Mouse (Mus musculus) forebrain, embryonic 12.5 days (tissue): ENCODE data around the gene Ccdc122. TPM values are rescaled to one million over a fixed set of nuclear protein-coding genes. Genes with fewer than 3 reads are reported as not detected.

Experiments used
- ATAC-seq: fragments of 200-750 bp; cut with Nextera tagmentation; 2 replicates; pipeline ENCODE4 v1.8.0; 2017; ENCODE audit warnings: moderate TSS enrichment; ENCODE audit not compliant: low FRiP score
- H3K27ac ChIP-seq: fragments of 300-500 bp; sonication (generic); 2 replicates; pipeline ENCODE4 v1.5.1; 2016; ENCODE audit warnings: mild to moderate bottlenecking
- H3K27me3 ChIP-seq: fragments of 300-500 bp; sonication (generic); 2 replicates; pipeline ENCODE4 v1.6.1; 2016; ENCODE audit warnings: mild to moderate bottlenecking
- H3K36me3 ChIP-seq: fragments of 300-500 bp; sonication (generic); replicated peaks from 2 replicates; pipeline ENCODE4 v1.6.1; 2016; ENCODE audit warnings: mild to moderate bottlenecking
- H3K4me1 ChIP-seq: fragments of 300-500 bp; sonication (generic); 2 replicates; pipeline ENCODE4 v1.6.1; 2016
- H3K4me2 ChIP-seq: fragments of 300-500 bp; sonication (generic); 2 replicates; pipeline ENCODE4 v1.6.1; 2016; ENCODE audit warnings: mild to moderate bottlenecking, moderate library complexity
- H3K4me3 ChIP-seq: fragments of 300-500 bp; sonication (generic); replicated peaks from 2 replicates; pipeline ENCODE4 v1.5.1; 2016; ENCODE audit warnings: mild to moderate bottlenecking
- H3K9ac ChIP-seq: fragments of 300-500 bp; sonication (generic); 2 replicates; pipeline ENCODE4 v1.6.1; 2016; ENCODE audit warnings: mild to moderate bottlenecking
- H3K9me3 ChIP-seq: fragments of 300-500 bp; sonication (generic); 2 replicates; pipeline ENCODE4 v1.6.1; 2016
- WGBS: fragments of 180-500 bp; shearing (Covaris S2); methylation state at CpG from one replicate; pipeline ENCODE4 v1.1.7; 2016; 5-methylcytosine and 5-hydroxymethylcytosine counted together
- polyA plus RNA-seq: library from polyadenylated mRNA; unstranded; fragments of >200 nt; fragmentation: Nextera tagmentation; extraction: Ambion mirVana; gene quantifications from 2 replicates; pipeline ENCODE4 v1.2.1, GENCODE M21; 2016

The Ccdc122 gene
- polyA plus RNA-seq, 1 experiment from 2014 or later: 1.8 TPM

DNA sequence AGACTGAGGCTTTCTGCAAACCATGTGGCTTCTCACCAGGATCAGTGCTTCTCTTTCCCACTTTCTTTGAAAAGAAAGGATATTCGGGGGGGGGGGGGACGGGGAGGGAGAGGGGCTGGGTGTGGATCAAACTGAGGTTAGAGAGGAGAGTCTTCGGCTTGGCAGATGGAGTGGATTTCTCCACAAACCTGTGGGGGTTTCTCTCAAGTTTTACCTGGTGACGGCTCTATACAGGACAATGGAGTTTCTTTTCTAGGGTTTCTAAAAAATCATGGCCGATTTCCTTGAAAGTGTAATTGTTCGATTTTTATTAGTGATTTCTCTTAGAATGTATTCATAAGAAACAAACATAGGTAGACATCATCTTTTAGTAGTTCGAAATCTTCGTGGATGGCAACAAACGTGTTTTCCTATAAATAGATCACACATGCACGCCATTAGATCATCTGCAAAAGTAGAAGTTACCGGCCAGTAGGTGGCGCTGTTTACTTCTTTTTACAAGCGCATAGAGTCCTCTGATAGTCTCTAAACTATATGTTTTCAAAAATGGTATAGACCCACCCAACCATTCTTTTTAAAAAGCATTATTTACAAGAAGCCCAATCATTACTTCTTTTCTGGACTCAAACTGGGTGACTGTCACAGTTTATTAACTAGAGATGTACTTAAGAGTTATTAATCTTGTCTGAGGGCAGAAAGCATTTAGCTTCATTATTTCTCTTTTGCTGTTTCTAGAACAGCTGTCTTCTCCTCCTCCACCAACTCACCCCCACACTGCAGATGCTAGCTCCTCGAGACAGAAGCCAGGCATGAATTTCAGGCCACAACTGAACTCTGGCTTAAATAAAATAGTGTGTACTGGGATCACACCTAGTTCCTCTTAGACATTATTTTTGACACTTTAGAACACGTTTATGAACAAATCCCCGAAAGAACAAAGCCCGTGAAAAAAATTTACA is 105.0 kb downstream of the Ccdc122 start:
- no peaks in the 10 kb centered on the region for H3K9me3 ChIP-seq
- H3K9ac ChIP-seq: no peak overlapping the region
- H3K4me1 ChIP-seq: peaks cover 9% of the 10 kb centered on the region
- peaks cover 14% of the 10 kb centered on the region; the same call in 1 of the 2 replicates for H3K27me3 ChIP-seq
- no peak overlapping the region for H3K27ac ChIP-seq
- peak; percentile 87 for ATAC-seq
- H3K4me3 ChIP-seq: no peak overlapping the region
- no peaks in the 10 kb centered on the region for H3K36me3 ChIP-seq
- 32% methylated on average over 17 of the region's 17 CpGs for WGBS
- H3K4me2 ChIP-seq: no peak overlapping the region

DNA sequence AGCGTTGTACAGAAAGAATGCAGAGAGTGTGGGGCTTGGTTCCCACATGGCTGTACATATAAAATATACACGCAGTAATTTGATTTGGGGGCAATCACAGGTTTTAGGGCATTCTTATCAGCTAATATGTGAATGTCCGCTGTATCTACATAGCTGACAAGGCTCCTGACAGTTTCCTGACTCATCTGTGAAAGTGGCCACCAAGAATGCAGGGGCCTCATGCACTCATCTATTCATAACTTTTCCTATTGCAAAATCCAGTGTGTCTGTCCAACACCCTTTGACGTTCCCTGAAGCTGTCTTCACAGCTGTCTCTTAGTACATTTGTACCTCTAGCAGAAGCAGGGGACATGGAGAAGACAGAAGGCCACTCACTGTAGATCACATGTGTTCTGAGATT is 108.5 kb downstream of the Ccdc122 start:
- H3K4me2 ChIP-seq: no peak overlapping the region
- WGBS: 89% methylated on average over 4 of the region's 4 CpGs
- H3K9me3 ChIP-seq: no peaks in the 10 kb centered on the region; the same call in 1 of the 2 replicates
- peaks cover 3% of the 10 kb centered on the region; the same call in 1 of the 2 replicates for H3K4me1 ChIP-seq
- peaks cover 6% of the 10 kb centered on the region; the same call in 1 of the 2 replicates for H3K27me3 ChIP-seq
- H3K9ac ChIP-seq: no peak overlapping the region
- no peak for ATAC-seq
- no peaks in the 10 kb centered on the region for H3K36me3 ChIP-seq
- no peak overlapping the region for H3K4me3 ChIP-seq
- H3K27ac ChIP-seq: no peak overlapping the region

DNA sequence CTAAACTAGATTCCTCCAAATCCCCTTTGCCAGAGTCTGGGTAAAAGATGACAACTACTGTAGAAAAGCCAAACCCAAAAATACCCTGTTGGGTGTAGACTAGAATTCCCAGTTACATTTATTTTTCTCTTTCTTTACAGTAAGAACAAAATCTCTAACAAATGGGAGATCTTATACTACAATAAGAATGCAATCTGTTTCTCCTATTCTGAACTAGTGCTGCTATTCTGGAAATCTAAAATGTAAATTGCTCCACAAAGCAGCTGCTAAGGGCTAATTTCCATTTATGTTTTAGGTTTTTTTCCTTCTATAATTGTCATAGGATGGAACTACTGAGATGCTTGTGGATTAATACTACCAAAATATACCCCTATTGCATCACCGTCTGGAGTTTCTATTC is 111.1 kb downstream of the Ccdc122 start:
- ATAC-seq: no peak
- Histone ChIP-seq H3K4me2 (no peak overlapping the region), H3K36me3 (no peaks in the 10 kb centered on the region), H3K4me1 (no peaks in the 10 kb centered on the region), H3K9ac (no peak overlapping the region), H3K27ac (no peak overlapping the region), H3K27me3 (no peaks in the 10 kb centered on the region), H3K9me3 (no peaks in the 10 kb centered on the region; the same call in 1 of the 2 replicates), H3K4me3 (no peak overlapping the region)
- WGBS: 84% methylated on average over 1 of the region's 1 CpGs

DNA sequence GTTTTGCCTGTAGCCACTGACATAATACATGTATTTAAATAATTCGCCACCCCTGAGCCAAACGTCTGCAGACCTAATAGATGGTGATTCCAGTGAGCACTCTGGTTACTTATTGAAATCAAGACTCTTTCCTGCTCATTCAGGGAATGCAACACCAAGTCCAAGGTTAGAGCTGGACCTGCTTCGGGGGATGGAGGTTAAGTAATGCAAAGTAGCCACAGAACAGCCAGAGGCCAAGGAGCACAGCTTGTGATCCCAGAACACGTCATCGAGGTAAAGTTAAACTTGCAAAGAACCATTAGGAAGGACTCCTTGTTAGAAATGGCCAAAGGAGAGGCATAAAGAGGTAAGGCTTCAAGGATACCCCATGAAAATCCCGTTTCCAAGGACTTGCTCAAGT is 114.0 kb downstream of the Ccdc122 start:
- H3K9ac ChIP-seq: no peak overlapping the region
- H3K36me3 ChIP-seq: no peaks in the 10 kb centered on the region
- H3K4me2 ChIP-seq: no peak overlapping the region
- H3K27me3 ChIP-seq: peaks cover 6% of the 10 kb centered on the region; the same call in 1 of the 2 replicates
- no peaks in the 10 kb centered on the region; the same call in 1 of the 2 replicates for H3K9me3 ChIP-seq
- 80% methylated on average over 6 of the region's 6 CpGs for WGBS
- H3K4me1 ChIP-seq: peaks cover 4% of the 10 kb centered on the region
- H3K4me3 ChIP-seq: no peak overlapping the region
- no peak overlapping the region for H3K27ac ChIP-seq
- ATAC-seq: no peak

DNA sequence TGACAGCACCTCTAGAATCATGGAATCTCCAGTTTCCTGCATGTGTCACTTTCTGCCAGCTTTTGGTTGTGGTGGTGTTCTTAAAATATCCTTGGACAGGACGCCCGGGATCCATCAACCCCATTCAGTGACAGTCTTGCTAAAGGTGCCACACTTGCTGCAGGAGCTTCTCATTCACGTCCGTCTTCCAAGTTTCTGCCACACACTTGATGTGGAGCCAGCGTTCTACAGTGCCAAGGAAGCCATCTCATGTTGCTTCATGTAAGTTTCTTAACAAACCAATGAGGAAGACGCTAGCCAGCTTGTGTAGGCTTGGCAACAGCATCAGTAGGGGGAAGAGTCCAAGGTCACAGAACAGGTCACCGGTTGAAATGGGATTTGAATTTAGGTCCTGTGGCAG is 114.9 kb downstream of the Ccdc122 start:
- Histone ChIP-seq H3K27me3 (peaks cover 7% of the 10 kb centered on the region; the same call in 1 of the 2 replicates), H3K36me3 (no peaks in the 10 kb centered on the region), H3K4me1 (peaks cover 8% of the 10 kb centered on the region), H3K4me3 (no peak overlapping the region), H3K4me2 (no peak overlapping the region), H3K9ac (no peak overlapping the region), H3K9me3 (no peaks in the 10 kb centered on the region; the same call in 1 of the 2 replicates), H3K27ac (no peak overlapping the region)
- no peak for ATAC-seq
- 90% methylated on average over 7 of the region's 7 CpGs for WGBS

DNA sequence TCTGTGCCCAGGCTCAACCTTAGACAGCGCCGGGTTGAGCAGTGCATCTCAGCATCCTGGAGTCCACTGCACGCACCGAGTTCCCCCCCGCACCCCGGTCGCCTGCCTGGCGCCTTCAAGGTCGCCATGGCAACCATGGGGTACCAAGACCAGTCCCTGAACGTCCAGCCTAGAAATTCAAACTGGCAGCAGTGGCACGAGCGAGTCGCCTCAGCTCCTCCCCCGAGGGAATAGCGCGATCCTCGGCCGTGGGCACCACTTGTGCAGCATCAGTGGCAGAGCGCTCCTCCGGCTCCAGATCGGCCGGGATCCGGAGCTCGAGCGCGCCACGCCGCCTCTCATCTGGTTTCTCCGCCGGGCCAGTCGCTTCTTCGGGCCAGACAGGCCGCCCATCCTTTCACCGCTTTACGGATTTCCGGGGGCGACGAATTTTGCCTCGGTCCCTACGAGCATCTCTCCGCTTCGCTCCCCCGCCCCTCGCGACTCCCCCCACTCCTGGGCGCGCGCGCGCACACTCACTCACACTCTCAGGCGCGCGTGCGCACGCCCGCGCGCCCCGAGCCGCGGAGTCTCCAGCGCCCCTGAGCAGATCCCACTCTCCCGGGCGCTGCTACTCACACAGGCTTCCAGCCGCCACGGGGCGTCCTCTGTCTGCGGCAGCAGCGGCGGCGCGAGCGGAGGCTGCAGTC is 119.8 kb downstream of the Ccdc122 start, which contains the start of gene Enox1:
Enox1 (plus strand) TSS at position 542 of the 689 bp plus-strand sequence.
- ATAC-seq: peak; percentile 89
- no peaks in the 10 kb centered on the region for H3K9me3 ChIP-seq
- peaks cover 37% of the 10 kb centered on the region for H3K4me1 ChIP-seq
- peak within 1 kb of the TSS; percentile 89 for H3K4me3 ChIP-seq
- 0% methylated on average over 64 of the region's 73 CpGs for WGBS
- peak within 1 kb of the TSS; percentile 84 for H3K4me2 ChIP-seq
- H3K36me3 ChIP-seq: no peaks in the 10 kb centered on the region
- peak within 1 kb of the TSS; percentile 93 for H3K27ac ChIP-seq
- peaks cover 7% of the 10 kb centered on the region; the same call in 1 of the 2 replicates for H3K27me3 ChIP-seq
- H3K9ac ChIP-seq: peak within 1 kb of the TSS; percentile 92

DNA sequence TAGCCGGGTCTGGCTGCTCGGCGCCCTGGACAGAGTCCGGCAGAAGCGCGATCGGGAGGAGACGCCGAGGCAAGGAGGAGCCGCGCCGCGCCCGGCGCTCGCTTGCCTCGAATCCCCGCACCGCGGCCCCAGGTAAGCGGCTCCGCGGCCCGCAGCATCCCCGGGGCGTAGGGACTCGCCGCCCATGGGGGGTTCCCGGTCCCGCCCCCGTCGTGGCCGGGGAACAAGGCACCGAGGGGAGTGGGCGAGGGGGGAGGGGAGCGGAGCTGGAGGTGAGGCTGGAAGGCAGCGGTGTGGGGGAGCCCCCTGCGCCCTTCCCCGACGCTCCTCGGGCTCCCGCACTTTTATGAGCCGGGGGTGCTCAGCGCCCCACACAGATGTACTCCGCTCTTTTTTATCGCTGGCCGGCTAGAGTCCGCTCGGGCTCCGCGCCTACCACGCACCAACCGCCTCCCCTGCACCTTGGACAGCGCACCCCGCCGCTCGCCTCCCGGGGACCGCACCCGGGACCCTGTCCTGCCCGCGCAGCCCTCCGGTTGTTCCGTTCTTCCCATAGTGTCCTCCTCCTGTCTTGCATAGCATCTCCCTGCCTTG is 120.4 kb downstream of the Ccdc122 start:
- peak overlapping the region; percentile 84 for H3K4me2 ChIP-seq
- H3K9me3 ChIP-seq: no peaks in the 10 kb centered on the region
- H3K4me3 ChIP-seq: peak overlapping the region; percentile 89
- peaks cover 7% of the 10 kb centered on the region; the same call in 1 of the 2 replicates for H3K27me3 ChIP-seq
- peak overlapping the region; percentile 93 for H3K27ac ChIP-seq
- H3K36me3 ChIP-seq: no peaks in the 10 kb centered on the region
- H3K9ac ChIP-seq: peak overlapping the region; percentile 92
- peaks cover 37% of the 10 kb centered on the region for H3K4me1 ChIP-seq
- peak; percentile 49 for ATAC-seq
- 1% methylated on average over 60 of the region's 64 CpGs for WGBS

DNA sequence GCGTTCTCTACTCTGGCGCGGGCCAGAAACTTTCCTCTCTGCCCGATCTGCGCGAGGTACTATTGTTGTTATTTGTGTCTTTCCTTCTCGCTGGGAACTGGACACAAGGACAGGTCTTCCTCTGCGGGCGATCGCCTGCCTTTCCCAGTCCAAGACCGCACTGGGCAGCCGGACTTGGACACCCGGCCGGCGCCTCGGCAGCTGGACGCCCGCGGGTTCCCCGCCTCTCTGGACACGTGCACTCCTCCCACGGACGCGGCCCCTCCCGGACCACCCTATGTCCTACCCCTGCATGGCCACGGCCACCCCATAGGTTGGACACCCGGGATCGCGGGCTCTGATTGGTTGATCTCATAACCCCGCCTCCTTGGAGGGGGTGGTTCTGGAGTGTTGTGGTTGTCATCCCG is 120.9 kb downstream of the Ccdc122 start:
- Histone ChIP-seq H3K4me2 (peak overlapping the region; percentile 84), H3K36me3 (no peaks in the 10 kb centered on the region), H3K4me3 (peak overlapping the region; percentile 89), H3K4me1 (peaks cover 37% of the 10 kb centered on the region), H3K9ac (peak overlapping the region; percentile 92), H3K27me3 (peaks cover 7% of the 10 kb centered on the region; the same call in 1 of the 2 replicates), H3K9me3 (no peaks in the 10 kb centered on the region), H3K27ac (peak overlapping the region; percentile 93)
- ATAC-seq: peak; percentile 88
- WGBS: under 1% methylated on average over 31 of the region's 31 CpGs

DNA sequence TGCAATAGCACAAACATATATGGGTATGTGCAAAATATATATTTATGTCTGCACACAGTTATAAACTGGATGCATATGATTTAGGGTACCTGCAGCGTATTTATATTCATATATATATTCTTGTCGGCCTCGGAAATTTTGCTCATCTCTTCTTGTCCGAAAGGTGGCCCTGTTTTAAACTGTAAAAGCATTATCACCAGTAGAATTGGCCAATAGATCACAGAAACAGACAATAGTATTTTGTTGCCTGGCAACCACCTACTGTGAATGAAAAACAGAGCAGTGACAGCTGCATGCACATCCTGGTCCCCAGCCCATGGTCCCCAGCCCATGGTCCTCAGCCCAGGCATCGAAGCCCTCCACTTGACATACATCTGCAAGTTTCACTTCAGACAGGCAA is 122.8 kb downstream of the Ccdc122 start:
- H3K36me3 ChIP-seq: no peaks in the 10 kb centered on the region
- WGBS: 79% methylated on average over 5 of the region's 5 CpGs
- peaks cover 37% of the 10 kb centered on the region for H3K4me1 ChIP-seq
- peaks cover 7% of the 10 kb centered on the region; the same call in 1 of the 2 replicates for H3K27me3 ChIP-seq
- H3K4me3 ChIP-seq: no peak overlapping the region
- H3K9ac ChIP-seq: no peak overlapping the region
- no peak for ATAC-seq
- H3K9me3 ChIP-seq: no peaks in the 10 kb centered on the region
- H3K4me2 ChIP-seq: 0 out of 2 replicates have a peak overlapping the region, but pooled peaks have one; percentile 22
- no peak overlapping the region for H3K27ac ChIP-seq
